ENCODE assay signal across 8 mouse cellular contexts in genomic region chr4:45341226-45341625, GRCm38 (mm10). TPM values are rescaled to one million over a fixed set of nuclear protein-coding genes. Genes with fewer than 3 reads are reported as not detected.
DNase-seq lines count a peak whose midpoint lies in the region; ATAC-seq and TF ChIP-seq lines count a peak whose summit lies in the region.

No protein-coding gene starts in this region.

- no peak for ATAC-seq in forebrain, embryonic 16.5 days
- ATAC-seq in liver, embryonic 14.5 days (ENCODE audit: insufficient read depth): no peak

- no peak for TF ChIP-seq EP300 in heart, adult 2 months (IDR thresholded peaks at IDR 0.05; ENCODE audit: insufficient read depth, low read depth, low read length)
- TF ChIP-seq EP300 in liver, embryonic 14.5 days (IDR thresholded peaks at IDR 0.05; ENCODE audit: low read depth): no peak

- TF ChIP-seq CTCF in heart, adult 2 months (IDR thresholded peaks at IDR 0.05): no peak
- TF ChIP-seq CTCF in liver, embryonic 14.5 days (IDR thresholded peaks at IDR 0.05; ENCODE audit: low read depth): no peak

- intact Hi-C loops in heart, adult 2 months (cut with DNase I): loop anchor here (1.0 kb wide), 1 partner anchor 21 kb away; no protein-coding TSS in a partner anchor
- intact Hi-C loops in heart, postnatal 25 days (cut with DNase I): loop anchor here (1.0 to 5.0 kb wide), 2 partner anchors 21 to 66 kb away; partner anchors contain the start of gene Slc25a51

- WGBS in heart, adult 2 months: 57% methylated on average over 9 of the region's 9 CpGs
- WGBS in forebrain, embryonic 16.5 days: 52% methylated on average over 9 of the region's 9 CpGs
- WGBS in liver, embryonic 14.5 days (ENCODE audit: insufficient replicate concordance): 59% methylated on average over 9 of the region's 9 CpGs

- H3K9ac ChIP-seq in heart, adult 2 months (ENCODE audit: low read depth, low read length): no peak overlapping the region
- peak overlapping the region; percentile 91; the same call in 1 of the 2 replicates for H3K9ac ChIP-seq in ES-E14 (ENCODE audit: insufficient read depth, low read depth, low read length, poor library complexity, severe bottlenecking)
- peak overlapping the region; percentile 93 for H3K9ac ChIP-seq in forebrain, embryonic 16.5 days (replicated peaks; ENCODE audit: low read depth, low read length)
- peak overlapping the region; percentile 99 for H3K9ac ChIP-seq in liver, embryonic 14.5 days (replicated peaks)

- H3K36me3 ChIP-seq in heart, adult 2 months (ENCODE audit: control insufficient read depth, insufficient read depth, low read length): peaks cover 7% of the 10 kb centered on the region
- H3K36me3 ChIP-seq in ES-E14 (ENCODE audit: control insufficient read depth, insufficient read depth, low read length, poor library complexity, severe bottlenecking): no peaks in the 10 kb centered on the region
- no peaks in the 10 kb centered on the region for H3K36me3 ChIP-seq in forebrain, embryonic 16.5 days (ENCODE audit: control insufficient read depth, insufficient read depth)
- H3K36me3 ChIP-seq in liver, embryonic 14.5 days (replicated peaks; ENCODE audit: control insufficient read depth, insufficient read depth, low read depth): no peaks in the 10 kb centered on the region; the same call in none of the 2 replicates

- peak overlapping the region; percentile 78; the same call in 1 of the 2 replicates for H3K4me3 ChIP-seq in heart, adult 2 months
- H3K4me3 ChIP-seq in ES-E14 (ENCODE audit: insufficient read depth in 1 of 2, low read depth in 1 of 2, low read length in 2 of 2, poor library complexity in 1 of 2, severe bottlenecking in 1 of 2): peak overlapping the region; percentile 63 to 94; a peak in 3 of 4 replicates
- peak overlapping the region; percentile 96 for H3K4me3 ChIP-seq in forebrain, embryonic 16.5 days (replicated peaks; ENCODE audit: low read length)
- H3K4me3 ChIP-seq in liver, embryonic 14.5 days (ENCODE audit: insufficient read depth in 1 of 2, low read depth in 2 of 2, low read length in 2 of 2): peak overlapping the region in 1 of 2 experiments; percentile 99; a peak in 2 of 4 replicates

- peak overlapping the region; percentile 90 for H3K27ac ChIP-seq in heart, adult 2 months
- H3K27ac ChIP-seq in ES-E14 (ENCODE audit: insufficient read depth, low read depth, low read length, poor library complexity, severe bottlenecking): no peak overlapping the region
- H3K27ac ChIP-seq in forebrain, embryonic 16.5 days (ENCODE audit: low read length): peak overlapping the region; percentile 86
- no peak overlapping the region for H3K27ac ChIP-seq in liver, embryonic 14.5 days

- peaks cover 7% of the 10 kb centered on the region for H3K4me1 ChIP-seq in heart, adult 2 months (ENCODE audit: control insufficient read depth, insufficient read depth, low read length)
- H3K4me1 ChIP-seq in ES-E14 (ENCODE audit: control insufficient read depth in 2 of 2, insufficient read depth in 2 of 2, low read length in 2 of 2, poor library complexity in 1 of 2): no peaks in the 10 kb centered on the region; a peak in 1 of 4 replicates
- H3K4me1 ChIP-seq in forebrain, embryonic 16.5 days (replicated peaks; ENCODE audit: control insufficient read depth, insufficient read depth, low read length): peaks cover 23% of the 10 kb centered on the region
- peaks cover 7 to 8% of the 10 kb centered on the region in 2 experiments for H3K4me1 ChIP-seq in liver, embryonic 14.5 days (replicated peaks; ENCODE audit: control insufficient read depth in 2 of 2, insufficient read depth in 2 of 2, low read length in 1 of 2)

- H3K27me3 ChIP-seq in heart, adult 2 months (ENCODE audit: control insufficient read depth, insufficient read depth, low read length): no peaks in the 10 kb centered on the region
- no peaks in the 10 kb centered on the region for H3K27me3 ChIP-seq in forebrain, embryonic 16.5 days (replicated peaks; ENCODE audit: control insufficient read depth, insufficient read depth, low read length)
- H3K27me3 ChIP-seq in liver, embryonic 14.5 days (ENCODE audit: control insufficient read depth, insufficient read depth, low read length): no peaks in the 10 kb centered on the region

- no peak for DNase-seq in heart, adult 2 months
- DNase-seq in heart, postnatal 25 days (ENCODE audit: low spot score): no peak
- no peak for DNase-seq in ES-E14 (ENCODE audit: low read depth, low spot score)
- no peak for DNase-seq in liver, embryonic 14.5 days (ENCODE audit: low read depth in 3 of 3, low spot score in 3 of 3)
- no peak for DNase-seq in urinary bladder, postnatal 36 days (ENCODE audit: low spot score in 2 of 2)
- DNase-seq in kidney, postnatal 4 days: no peak
- DNase-seq in c-Kit-positive CD71-positive TER-119-positive erythroid progenitor cells, embryonic 14.5 days (ENCODE audit: low spot score): no peak

- no peaks in the 10 kb centered on the region; the same call in 1 of the 2 replicates for H3K79me2 ChIP-seq in heart, adult 2 months (replicated peaks; ENCODE audit: control insufficient read depth, insufficient read depth, low read length)

- in situ Hi-C loops in ES-E14 (cut with MboI; ENCODE audit: low sequenced_read_pairs in 2 of 2, unreplicated experiment in 2 of 2): no loop called here

- H3K4me2 ChIP-seq in forebrain, embryonic 16.5 days (ENCODE audit: low read length): peak overlapping the region; percentile 61
- H3K4me2 ChIP-seq in liver, embryonic 14.5 days (ENCODE audit: low read depth): peak overlapping the region; percentile 92

- H3K9me3 ChIP-seq in ES-E14 (ENCODE audit: control insufficient read depth, insufficient read depth, low read depth, low read length): no peaks in the 10 kb centered on the region
- no peaks in the 10 kb centered on the region for H3K9me3 ChIP-seq in forebrain, embryonic 16.5 days (ENCODE audit: control insufficient read depth, low read length)
- H3K9me3 ChIP-seq in liver, embryonic 14.5 days (ENCODE audit: control insufficient read depth, low read length): no peaks in the 10 kb centered on the region

- TF ChIP-seq POLR2A in heart, adult 2 months (IDR thresholded peaks at IDR 0.05; ENCODE audit: insufficient read depth, low read depth, low read length): no peak

TF ChIP-seq in ES-E14, 5 proteins besides CTCF, POLR2A, EP300 and RAD21:
- no peak for TF ChIP-seq ZNF384 (IDR thresholded peaks at IDR 0.05; ENCODE audit: low read depth, low read length)
- no peak for TF ChIP-seq ZC3H11A (IDR thresholded peaks at IDR 0.05; ENCODE audit: borderline replicate concordance, low read depth, low read length)
- TF ChIP-seq CHD2 (IDR thresholded peaks at IDR 0.05; ENCODE audit: low read depth, low read length): no peak
- no peak for TF ChIP-seq HCFC1 (IDR thresholded peaks at IDR 0.05; ENCODE audit: borderline replicate concordance, insufficient read depth, low read length)
- TF ChIP-seq MAFK (IDR thresholded peaks at IDR 0.05; ENCODE audit: insufficient read depth, low read depth, low read length): no peak

RNA-seq across cellular contexts. Expression of gene Dcaf10, which starts 0.7 kb away (rescaled TPM):
- 10 to 100 TPM; 10.8 to 11.3 TPM for total RNA-seq in heart, adult 2 months (2021)
- polyA plus RNA-seq in heart, adult 2 months (2012; rRNA removed): 4.2 and 7.4 TPM in 2 replicates
- 10 to 100 TPM; 12.5 to 14.3 TPM for total RNA-seq in heart, postnatal 25 days (2021)
- total RNA-seq in ES-E14 (2012; rRNA removed): 8.2 and 9.0 TPM in 2 replicates
- polyA plus RNA-seq in forebrain, embryonic 16.5 days (2015; fragmentation: Nextera tagmentation; extraction: Ambion mirVana): 7.1 and 8.1 TPM in 2 replicates
- polyA plus RNA-seq in liver, embryonic 14.5 days (2012; rRNA removed): 4.0 TPM in 2 replicates
- polyA plus RNA-seq in liver, embryonic 14.5 days (2014; fragmentation: Nextera tagmentation; extraction: Ambion mirVana): 6.8 and 7.9 TPM in 2 replicates

RNA-seq across cellular contexts. Expression of gene Exosc3, which starts 1.3 kb away (rescaled TPM):
- 10 to 100 TPM; 14.3 to 15.8 TPM for total RNA-seq in heart, adult 2 months (2021)
- polyA plus RNA-seq in heart, adult 2 months (2012; rRNA removed): 8.8 and 9.6 TPM in 2 replicates
- total RNA-seq in heart, postnatal 25 days (2021): 10 to 100 TPM; 12.6 to 14.2 TPM
- 56.7 and 64.5 TPM in 2 replicates for total RNA-seq in ES-E14 (2012; rRNA removed)
- 45.7 and 46.8 TPM in 2 replicates for polyA plus RNA-seq in forebrain, embryonic 16.5 days (2015; fragmentation: Nextera tagmentation; extraction: Ambion mirVana)
- polyA plus RNA-seq in liver, embryonic 14.5 days (2012; rRNA removed): 22.9 and 31.6 TPM in 2 replicates
- 57.2 and 59.7 TPM in 2 replicates for polyA plus RNA-seq in liver, embryonic 14.5 days (2014; fragmentation: Nextera tagmentation; extraction: Ambion mirVana)

RNA-seq across cellular contexts. Expression of gene Trmt10b, which starts 44.3 kb away (rescaled TPM):
- 1 to 10 TPM; 4.1 to 4.3 TPM for total RNA-seq in heart, adult 2 months (2021)
- polyA plus RNA-seq in heart, adult 2 months (2012; rRNA removed): 2.7 and 3.2 TPM in 2 replicates
- 1 to 10 TPM; 3.5 to 6.2 TPM for total RNA-seq in heart, postnatal 25 days (2021)
- 8.8 TPM in 2 replicates for total RNA-seq in ES-E14 (2012; rRNA removed)
- polyA plus RNA-seq in forebrain, embryonic 16.5 days (2015; fragmentation: Nextera tagmentation; extraction: Ambion mirVana): 21.6 and 22.9 TPM in 2 replicates
- polyA plus RNA-seq in liver, embryonic 14.5 days (2012; rRNA removed): 1.3 and 2.5 TPM in 2 replicates
- polyA plus RNA-seq in liver, embryonic 14.5 days (2014; fragmentation: Nextera tagmentation; extraction: Ambion mirVana): 4.8 and 5.7 TPM in 2 replicates

Comparison
In these comparisons a context has a peak if more than half of its experiments do, and no peak if none do; other contexts are left out.
1. H3K27ac ChIP-seq: peak in heart, adult 2 months (single experiment) and forebrain, embryonic 16.5 days (single experiment); none in ES-E14 (single experiment) and liver, embryonic 14.5 days (single experiment).